Mouse (Mus musculus): ENCODE measurements around the gene Lrpprc.

Lrpprc gene

DNA sequence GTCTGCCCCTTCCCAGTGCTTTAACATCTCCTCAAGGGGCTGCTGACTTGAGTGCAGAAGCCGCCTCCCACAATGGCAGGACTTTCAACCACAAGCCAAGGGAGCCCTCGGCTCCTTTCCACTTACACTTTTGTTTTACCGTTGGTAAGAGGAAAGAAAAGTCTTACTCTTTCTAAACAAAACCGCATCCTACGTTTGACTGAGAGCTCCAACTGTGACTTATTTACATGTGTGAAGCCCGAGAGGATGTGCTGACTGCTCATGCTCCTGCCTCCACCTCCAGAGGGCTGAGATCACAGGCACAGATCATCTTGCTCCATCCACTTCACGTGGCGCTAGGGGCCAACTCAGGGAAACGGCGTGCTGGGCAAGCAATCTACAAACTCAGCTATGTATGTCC lies 32.2 kb downstream of the Lrpprc start:
- no peak for DNase-seq

DNA sequence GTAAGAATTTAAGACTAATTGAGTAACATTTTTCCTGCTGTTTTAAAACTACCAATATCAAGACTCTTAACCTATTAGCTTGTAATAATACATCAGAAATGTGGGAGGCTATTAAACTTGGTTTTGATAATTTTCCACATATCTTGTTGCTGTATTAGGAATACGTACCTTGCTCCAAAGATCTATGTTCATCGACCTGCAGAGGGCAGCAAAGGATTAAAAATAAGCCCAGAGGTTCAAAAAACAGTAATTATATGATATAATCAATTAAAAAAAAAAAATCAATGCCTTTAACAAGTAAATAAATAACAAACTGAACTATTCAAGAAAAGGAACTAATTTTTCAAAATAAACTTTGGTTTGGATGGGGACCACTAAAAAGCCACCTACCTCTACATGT lies 34.5 kb downstream of the Lrpprc start:
- no peak for DNase-seq

DNA sequence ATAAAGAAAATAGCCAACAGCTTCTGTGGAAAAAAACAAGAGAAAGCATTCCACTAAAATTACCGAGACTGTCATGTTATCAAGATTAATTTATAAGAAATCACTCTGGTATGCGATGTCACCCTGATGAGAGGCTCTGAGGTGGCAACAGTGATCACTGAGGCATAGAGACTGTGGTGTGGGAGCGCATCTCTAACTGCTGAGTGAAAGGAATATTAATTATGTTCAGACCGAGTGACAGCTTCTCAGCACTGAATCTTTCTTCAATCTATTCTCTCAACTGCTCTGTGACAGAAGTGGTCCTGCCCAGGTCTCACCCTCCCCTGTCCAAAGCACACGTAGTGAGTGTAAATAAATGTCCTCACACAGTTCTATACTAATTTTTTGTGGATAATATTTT lies 37.1 kb downstream of the Lrpprc start:
- no peak for DNase-seq

- no peak for DNase-seq
These were observed 38.3 kb downstream of the Lrpprc start for GRCm38 (mm10) chr17:84752286-84752685.

DNA sequence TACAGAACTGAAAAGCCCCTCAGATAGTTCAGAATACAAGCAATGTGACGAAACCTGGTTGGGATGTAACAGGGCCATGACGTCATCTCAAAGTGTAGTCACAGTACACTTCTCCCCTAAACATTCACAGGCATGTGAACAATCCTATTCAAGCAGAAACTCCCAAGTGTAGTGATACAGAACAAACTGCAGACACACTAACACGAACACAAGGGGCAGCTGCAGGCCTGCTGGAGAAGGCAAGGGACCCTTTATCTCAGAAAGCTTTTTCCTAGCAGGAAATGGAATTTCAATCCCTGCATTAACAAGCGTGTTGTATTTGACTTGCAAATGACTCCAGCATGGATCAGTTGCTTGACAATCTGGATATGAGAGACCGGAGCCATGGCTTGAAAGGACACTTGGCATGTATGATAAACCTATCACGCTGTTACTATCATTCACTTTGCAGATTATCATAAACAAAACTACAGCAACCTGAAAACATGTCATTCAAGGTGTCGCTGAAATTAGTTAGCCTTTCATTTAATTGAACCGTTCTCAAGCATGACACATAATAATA lies 38.9 kb downstream of the Lrpprc start:
- DNase-seq: no peak

DNA sequence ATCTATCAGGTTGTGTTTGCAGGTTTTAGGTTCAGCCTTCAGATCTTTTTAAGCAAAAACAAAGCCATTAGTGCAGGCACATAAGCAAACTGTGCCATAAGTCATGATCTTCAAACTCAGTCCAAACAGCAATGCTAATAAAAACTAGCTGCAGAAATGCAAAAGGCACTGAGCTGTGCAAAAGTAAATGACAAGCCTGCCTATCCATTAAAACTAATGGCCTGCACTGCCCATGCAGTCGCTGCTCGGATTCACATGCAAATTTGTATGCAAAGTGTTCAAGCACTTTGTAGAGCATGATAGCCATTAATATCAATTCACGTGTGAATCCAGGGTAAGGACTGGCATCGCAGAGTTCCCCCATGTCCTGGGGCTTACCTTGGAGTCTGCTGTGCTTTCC lies 40.5 kb downstream of the Lrpprc start:
- no peak for DNase-seq

- DNase-seq: no peak
These were observed 41.3 kb downstream of the Lrpprc start for GRCm38 (mm10) chr17:84749297-84749696.

DNA sequence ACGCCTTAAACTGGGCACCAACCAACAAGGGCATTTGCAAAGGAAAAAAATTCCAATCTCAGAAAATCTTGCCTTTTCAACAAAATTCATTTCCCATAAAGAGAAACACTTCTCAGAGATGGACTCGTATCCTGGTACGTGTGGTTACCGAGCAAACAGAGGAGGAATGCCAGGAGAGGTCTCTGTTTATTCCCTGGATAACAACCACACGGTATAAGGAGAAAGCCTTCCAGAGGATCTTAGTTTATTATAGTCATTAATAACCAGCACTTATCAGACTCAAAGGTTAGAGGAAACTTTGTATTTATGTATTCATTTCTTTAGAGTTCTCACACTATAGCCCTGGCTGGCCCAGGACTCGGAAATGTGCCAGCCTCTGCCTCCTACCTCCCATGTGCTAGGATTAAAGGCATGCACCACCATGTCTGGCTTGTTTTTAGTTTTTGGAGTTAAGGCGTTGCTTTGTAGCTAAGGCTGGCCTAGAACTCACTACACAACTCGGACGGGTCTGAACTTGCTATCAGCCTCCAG lies 42.4 kb downstream of the Lrpprc start:
- no peak for DNase-seq

GRCm38 (mm10) chr17:84747212-84747611 lies 43.4 kb downstream of the Lrpprc start:
- DNase-seq: no peak

DNA sequence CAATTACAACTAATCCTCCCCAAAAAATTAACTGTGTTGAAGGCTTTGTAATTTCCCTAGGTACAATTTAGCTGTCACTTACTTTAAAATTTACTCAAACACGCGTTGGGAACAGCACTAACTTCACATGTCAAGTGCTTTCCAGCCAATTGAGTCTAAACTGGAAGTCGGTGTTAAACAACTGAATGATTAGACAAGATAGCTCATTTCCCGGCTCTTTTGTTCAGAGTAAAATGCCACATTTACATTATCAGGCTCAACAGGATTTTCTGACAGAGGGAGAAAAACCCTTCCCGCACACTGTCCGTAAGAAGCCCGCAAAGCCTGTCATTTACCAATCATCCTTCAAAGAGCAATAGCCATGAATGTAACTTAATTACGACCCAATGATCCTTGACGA lies 45.6 kb downstream of the Lrpprc start:
- no peak for DNase-seq

DNA sequence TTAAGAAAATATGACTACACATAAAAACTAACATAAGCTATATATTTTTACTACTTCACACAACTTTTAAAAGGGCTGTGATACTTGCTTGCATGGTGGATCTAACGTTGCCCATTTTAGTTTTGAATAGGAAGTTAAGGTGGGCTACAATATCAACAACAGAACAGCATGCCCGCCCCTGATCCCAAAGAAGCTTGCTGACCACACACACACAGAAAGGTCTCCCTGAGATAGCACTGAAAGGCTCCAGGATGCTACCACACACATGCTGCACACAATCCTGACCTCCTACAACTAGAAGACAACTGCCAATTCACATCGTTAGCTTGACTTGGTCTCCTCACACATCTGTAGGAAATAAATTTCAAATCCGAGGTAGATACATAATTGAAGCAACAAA lies 46.3 kb downstream of the Lrpprc start:
- DNase-seq: no peak

DNA sequence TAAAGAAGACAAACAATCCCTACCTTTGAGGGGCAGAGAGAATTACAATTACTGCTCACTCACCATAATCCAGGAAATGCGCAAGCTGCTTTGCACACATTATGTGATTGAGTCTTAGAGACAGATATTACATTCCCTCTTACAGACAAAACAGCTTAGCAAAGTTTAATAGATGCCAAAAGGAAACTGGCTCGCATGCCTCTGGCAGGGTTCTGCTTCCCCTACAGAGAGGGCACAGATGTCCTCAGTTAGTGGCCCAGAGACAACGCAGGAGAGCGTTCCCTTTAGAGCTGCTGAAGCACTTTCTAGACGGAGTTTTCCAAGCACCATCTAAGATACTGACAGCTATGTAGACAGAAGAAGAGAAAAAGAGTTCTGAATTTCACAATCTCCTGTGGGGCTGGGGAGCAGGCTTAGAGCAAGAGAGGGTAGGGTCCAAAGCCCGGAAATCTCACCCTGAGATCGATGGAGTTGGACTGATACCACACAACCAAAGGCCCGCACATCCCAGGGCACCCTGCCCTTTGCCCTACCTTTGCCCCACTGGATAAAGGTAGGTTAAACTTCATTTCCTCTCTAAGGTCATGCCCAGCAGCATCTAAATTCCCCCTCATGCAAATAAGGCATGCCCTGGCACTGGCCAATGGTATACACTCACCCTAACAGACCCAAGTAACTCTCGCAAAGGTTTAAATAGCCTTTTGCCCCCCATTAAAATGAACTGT lies 52.4 kb downstream of the Lrpprc start:
- no peak for DNase-seq

GRCm38 (mm10) chr17:84736719-84737118 lies 53.9 kb downstream of the Lrpprc start:
- DNase-seq: no peak

- DNase-seq: no peak
These were observed 58.0 kb downstream of the Lrpprc start for GRCm38 (mm10) chr17:84732612-84733011.

DNA sequence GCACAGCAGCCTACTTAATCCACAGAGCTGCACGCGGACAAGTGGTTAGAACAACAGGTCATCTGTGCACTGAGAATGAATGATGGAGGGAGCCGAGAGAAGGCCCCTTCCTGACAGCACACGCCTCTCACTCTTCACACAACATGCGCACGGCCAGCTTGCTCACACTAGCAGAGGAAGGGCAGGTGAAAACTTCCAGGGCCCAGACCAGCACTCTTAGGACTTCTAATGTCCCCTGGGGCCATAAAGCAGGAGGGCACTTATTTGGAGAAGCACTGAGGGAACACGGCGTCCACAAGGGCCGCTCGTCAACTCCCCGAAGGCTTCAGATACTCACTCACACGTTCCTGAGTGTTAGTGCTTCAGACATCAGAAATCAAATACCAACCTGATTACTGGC lies 59.2 kb downstream of the Lrpprc start:
- DNase-seq: no peak

- no peak for DNase-seq
These were observed 61.4 kb downstream of the Lrpprc start for GRCm38 (mm10) chr17:84729140-84729539.

GRCm38 (mm10) chr17:84728201-84728911 lies 62.2 kb downstream of the Lrpprc start:
- DNase-seq: no peak

DNA sequence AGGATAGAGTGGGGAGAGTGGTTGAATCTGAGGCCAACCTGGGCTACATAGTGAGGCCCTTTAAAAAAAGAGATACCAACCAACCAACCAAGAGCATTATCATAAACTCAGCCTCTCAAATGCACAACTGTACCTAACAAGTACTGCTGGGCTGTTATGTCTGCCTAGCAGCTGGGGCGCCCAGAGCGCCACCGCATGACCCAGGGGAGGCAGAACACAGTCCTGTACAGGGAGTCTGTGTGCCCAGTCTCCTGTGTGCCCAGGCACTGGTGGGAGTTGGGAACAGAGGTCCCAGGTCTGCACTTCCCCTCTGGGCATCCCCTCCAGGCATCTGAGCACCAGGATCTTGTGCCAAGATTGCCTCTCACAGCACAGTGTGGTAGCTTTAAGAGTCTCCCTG lies 65.4 kb downstream of the Lrpprc start:
- DNase-seq: no peak

GRCm38 (mm10) chr17:84724028-84724427 lies 66.6 kb downstream of the Lrpprc start:
- DNase-seq: no peak

DNA sequence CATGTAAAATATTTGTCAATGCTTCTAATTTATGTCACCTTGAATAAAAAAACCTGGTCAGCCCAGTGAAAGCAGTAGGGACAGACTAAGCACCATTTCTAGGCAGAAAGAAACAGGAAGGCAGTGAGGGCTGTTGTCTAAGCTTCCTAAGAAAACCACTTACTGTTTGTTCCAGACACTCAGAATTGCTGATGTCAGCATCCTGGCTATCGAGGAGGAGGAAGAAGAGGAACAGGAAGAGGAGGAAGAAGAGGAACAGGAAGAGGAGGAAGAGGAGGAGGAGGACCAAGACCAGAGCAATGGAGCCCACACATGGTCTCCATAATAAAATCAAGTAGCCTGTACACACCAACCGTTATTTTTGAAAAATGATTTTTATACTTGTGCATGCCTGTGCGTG lies 71.5 kb downstream of the Lrpprc start:
- no peak for DNase-seq

GRCm38 (mm10) chr17:84717416-84717815 lies 73.2 kb downstream of the Lrpprc start:
- DNase-seq: no peak

GRCm38 (mm10) chr17:84716252-84716872 lies 74.2 kb downstream of the Lrpprc start:
- no peak for DNase-seq

DNA sequence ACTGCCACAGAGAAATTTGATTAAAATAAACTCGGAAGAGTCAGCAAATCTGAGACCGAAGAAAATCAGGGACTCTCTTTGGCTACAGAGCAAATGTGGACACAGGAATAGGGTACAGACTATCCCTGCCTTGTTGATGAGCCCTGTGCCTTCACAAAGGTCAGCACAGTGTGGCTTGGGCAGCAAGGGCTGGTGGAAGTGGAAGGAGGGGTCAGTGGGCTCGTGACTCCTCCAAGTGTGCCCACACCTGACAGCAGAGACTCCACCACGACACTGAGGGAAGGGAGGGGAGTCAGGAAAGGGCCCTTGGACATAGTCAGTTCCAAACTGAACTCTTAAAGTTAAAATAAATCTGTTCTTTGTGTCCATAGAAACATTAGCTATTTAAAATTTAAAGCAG lies 75.7 kb downstream of the Lrpprc start:
- no peak for DNase-seq
